Mouse (Mus musculus): Measurements from ENCODE around the gene Bcl2l1.
A peak's percentile ranks its signal among the peaks of the same experiment; 100 is the strongest.

The Bcl2l1 gene

DNA sequence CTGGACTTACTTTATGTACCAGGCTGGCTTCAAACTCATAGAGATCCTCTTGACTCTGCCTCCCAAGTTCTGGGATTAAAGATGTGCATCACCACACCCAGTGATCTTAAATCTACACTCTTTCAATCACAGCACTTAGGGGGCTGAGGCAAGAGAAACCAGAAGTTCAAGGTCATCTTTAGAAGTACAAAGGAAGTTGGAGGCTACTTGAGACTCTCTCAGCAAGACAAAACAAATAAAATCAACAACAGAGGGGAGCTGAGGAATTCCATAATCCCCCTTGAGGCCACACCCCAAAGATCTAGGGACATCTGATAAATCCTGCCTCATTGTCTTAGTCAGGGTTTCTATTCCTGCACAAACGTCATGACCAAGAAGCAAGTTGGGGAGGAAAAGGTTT, 59.3 kb downstream of the Bcl2l1 start:
- DNase-seq (ENCODE audit: extremely low spot score) = no peak

GRCm38 (mm10) chr2:152771571-152771970, 60.0 kb downstream of the Bcl2l1 start:
- DNase-seq (ENCODE audit: extremely low spot score) = no peak

GRCm38 (mm10) chr2:152769677-152770076, 61.9 kb downstream of the Bcl2l1 start:
- no peak for DNase-seq (ENCODE audit: extremely low spot score)

DNA sequence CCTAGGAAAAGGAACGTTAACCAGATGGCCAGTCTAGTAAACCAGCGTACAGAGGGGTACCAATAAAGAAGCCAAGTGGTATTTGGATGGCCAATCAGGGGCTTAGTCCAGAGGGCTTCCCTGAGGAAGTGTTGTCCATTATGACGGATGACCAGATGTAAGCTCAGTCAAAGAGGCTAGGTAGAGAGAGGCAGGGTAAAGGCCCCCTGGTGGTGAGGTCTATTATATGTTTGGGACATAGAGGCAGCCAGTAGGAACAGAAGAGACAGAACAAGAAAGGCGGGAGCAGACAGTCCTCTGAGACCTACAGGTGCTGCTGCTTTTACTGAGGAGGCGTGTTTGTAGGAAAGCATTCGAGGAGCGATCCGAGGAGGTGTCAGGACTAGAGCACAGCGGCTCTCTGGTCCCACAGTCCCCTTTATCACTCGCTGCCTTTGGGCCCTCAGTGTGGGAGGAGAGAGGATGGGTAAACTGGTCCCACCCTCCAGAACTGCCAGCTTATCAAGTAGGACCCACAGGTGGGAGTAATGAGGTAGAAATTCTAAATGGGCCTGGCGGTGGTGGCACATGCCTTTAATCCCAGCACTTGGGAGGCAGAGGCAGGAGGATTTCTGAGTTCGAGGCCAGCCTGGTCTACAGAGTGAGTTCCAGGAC, 63.8 kb downstream of the Bcl2l1 start:
- peak; percentile 72 for DNase-seq (ENCODE audit: extremely low spot score)

- DNase-seq (ENCODE audit: extremely low spot score) = peak; percentile 94
Observed at GRCm38 (mm10) chr2:152766387-152767123, 65.0 kb downstream of the Bcl2l1 start.

DNA sequence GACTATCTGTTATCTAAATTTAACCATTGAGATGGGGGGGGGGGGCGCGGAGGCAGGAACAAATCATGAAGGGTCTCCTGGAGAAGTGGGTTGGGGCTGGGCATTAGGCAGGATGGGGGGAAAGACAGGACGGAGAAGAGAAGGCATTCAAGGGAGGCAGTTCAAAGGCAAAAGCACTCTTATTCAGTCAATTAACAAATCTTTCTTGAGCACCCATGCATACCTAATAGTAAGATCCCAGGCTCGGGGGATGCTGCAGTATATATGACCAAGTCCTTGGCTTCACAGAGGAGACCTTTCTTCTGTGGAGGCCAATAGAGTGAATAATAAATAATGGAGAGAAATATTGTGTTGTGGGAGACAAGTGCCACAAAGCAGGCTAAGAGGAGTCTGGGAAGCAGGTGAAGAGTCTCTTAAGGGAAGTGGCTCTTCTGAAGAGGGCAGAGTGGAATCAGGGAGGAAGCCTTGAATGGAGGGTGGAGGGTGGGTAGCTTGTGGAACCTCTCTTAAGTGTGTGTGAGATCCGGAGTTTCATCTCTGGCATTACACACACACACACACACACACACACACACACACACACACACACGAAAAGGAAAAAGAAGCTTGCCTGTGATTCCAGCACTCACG, 66.4 kb downstream of the Bcl2l1 start:
- no peak for DNase-seq (ENCODE audit: extremely low spot score)

GRCm38 (mm10) chr2:152764172-152765044, 67.1 kb downstream of the Bcl2l1 start:
- DNase-seq (ENCODE audit: extremely low spot score) = no peak

DNA sequence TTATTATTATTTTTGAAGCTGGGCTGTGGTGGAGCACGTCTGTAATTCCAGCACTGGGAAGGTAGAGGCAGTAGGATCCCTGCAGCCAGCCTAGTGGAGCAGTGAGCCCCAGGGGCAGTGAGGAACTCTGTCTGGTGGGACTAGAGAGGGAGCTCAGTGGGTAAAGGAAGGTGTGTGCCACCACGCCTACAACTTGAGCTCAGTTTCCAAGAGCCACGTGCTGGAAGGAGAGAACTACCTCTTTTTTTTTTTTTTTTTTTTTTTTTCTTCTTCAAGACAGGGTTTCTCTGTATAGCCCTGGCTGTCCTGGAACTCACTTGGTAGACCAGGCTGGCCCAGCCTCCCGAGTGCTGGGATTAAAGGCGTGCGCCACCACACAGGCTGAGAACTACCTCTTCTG, 68.2 kb downstream of the Bcl2l1 start:
- no peak for DNase-seq (ENCODE audit: extremely low spot score)

- DNase-seq (ENCODE audit: extremely low spot score) = no peak
Observed at GRCm38 (mm10) chr2:152758351-152758750, 73.2 kb downstream of the Bcl2l1 start.

DNA sequence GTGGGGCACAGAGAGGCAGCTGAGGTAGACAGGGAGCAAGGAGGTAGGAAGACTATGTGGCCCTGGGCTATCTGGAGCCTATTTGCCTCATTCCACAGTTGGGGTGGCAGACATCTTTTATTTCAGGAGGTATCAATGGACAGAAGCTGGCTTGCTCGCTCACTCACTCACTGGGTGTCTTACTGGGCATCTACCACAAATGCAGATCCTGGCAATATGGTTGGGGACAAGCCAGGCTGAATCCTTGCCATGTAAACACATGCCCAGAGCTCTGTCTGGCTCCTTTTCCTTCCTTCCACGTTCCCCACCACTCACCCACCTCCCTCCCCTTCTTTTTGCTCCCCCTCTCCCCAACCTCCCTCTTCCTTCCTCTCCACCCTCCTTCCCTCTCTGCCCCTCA, 74.0 kb downstream of the Bcl2l1 start:
- DNase-seq (ENCODE audit: extremely low spot score) = no peak

DNA sequence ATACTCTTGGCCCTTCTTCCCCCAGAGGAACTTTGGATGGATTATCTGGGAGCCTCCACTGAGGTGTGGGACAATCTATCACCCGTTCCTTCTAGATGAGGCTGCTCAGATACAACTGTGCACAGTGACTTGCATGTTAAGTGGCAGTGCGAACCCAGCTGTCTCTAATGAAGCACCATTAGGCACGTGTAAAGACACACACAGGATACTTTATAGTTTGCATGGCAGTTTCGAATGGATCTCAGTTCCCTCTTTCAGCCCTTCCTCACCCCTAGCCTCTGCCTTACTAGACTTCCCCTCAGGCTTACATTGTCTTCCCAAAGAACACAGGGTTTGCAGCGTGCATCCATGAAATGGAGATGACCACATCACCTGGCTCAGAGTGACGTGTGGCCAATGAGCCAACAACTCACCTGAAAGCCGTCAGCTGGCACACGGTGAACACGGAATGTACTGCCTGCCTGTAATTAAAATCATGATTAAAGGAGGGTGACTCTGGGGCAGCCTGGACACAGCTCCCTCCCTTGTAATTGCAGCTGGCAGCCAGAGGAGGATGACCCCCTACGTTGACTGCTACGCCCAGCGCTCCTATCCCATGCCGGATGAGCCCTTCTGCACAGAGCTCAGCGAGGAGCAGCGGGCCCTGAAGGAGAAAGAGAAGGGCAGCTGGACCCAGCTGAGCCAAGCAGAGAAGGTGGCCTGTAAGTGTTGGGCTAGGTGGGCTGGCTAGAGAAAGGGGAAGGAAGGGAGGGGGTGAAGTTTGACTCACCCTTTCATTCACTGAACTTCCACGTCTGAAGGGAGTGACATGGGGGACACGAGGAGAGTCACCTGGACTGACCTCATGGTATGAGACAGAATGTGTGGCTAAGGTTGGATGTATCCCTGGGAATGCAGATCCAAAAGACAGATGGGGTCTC, 74.8 kb downstream of the Bcl2l1 start:
- no peak for DNase-seq (ENCODE audit: extremely low spot score)

GRCm38 (mm10) chr2:152753944-152754711, 77.4 kb downstream of the Bcl2l1 start, which contains the start of gene Cox4i2:
Gene Cox4i2 (plus strand): TSS chr2:152754173.
- DNase-seq (ENCODE audit: extremely low spot score) = peak; percentile 59

GRCm38 (mm10) chr2:152742435-152742834, 89.1 kb downstream of the Bcl2l1 start:
- peak; percentile 87 for DNase-seq (ENCODE audit: extremely low spot score)

DNA sequence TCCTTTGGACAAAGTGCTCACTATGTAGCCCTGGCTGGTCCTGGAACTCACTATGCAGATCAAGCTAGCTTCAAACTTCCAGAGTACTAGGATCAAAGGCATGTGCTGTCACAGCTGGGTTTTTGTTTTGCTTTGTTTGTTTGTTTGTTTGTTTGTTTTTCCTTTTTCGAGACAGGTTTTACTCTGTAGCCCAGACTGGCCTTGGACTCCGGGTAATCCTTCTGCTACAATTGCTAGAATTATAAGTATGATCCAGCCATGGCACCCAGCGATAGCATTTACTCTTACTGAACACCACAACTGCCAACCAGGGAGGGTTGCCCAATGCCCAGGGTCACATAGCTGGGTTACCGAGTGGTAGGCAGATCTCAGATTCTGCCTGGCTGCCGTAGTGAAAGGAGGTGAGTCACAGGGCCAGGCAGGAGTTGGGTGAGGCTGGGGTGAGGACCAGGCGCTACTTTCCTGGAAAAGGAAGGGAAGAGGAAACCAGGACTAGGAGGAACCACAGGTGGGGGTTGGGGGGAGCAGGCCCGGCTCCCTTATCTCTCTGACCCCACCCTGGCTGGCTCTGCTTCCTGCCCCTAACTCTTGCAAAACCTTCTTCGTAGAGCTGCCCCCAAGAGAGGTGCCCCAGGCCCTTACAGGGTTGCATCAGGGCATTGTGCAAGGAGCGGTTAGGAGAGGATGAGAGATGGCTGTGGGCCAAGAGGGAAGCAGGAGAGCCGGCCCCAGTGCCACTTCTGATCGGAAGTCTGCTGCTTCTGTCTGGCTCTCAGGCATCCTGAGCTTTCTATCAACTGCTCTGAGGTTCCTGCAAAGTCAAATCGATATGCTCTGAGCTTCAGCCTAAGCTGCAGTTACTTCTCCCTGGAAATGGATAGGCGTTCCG, 90.1 kb downstream of the Bcl2l1 start:
- DNase-seq (ENCODE audit: extremely low spot score) = no peak

DNA sequence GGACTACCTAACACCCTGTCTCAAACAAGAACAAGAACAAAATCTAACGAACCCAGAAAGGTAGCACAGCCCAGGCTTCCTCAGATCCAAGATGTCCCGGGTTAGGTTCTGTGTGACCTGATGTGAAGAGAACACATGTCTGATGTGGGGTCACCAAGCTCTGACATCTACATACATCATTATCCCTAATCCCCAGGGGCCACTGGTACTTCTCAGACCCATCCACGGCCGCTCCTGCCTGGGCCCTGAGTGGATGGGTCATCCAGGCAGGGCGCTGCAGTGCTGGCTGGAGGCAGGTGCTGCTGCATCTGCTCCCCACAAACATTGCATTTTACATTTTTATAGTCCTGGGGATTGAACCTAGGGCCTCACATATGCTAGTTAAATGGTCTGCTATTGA, 91.0 kb downstream of the Bcl2l1 start:
- no peak for DNase-seq (ENCODE audit: extremely low spot score)

DNA sequence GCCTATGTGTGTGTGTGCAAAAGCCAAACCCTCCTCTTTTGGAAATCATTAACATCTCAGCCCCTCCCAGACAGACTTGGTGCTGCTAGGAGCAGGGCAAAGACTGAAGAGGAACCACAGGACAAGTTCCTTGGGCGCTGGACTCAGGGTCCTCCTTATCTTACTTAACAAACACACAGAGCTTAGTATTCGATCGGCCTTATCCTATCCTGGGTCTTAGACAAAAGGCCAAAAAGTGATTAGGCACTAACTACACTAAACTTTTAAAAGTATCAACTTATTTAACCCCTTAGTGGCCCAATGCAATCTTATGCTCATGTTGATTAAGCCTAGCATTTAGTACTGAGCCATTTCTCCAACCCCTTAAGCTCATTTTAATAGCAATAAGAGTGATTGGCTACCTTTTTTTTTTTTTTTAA, 91.7 kb downstream of the Bcl2l1 start:
- DNase-seq (ENCODE audit: extremely low spot score) = peak; percentile 61

DNA sequence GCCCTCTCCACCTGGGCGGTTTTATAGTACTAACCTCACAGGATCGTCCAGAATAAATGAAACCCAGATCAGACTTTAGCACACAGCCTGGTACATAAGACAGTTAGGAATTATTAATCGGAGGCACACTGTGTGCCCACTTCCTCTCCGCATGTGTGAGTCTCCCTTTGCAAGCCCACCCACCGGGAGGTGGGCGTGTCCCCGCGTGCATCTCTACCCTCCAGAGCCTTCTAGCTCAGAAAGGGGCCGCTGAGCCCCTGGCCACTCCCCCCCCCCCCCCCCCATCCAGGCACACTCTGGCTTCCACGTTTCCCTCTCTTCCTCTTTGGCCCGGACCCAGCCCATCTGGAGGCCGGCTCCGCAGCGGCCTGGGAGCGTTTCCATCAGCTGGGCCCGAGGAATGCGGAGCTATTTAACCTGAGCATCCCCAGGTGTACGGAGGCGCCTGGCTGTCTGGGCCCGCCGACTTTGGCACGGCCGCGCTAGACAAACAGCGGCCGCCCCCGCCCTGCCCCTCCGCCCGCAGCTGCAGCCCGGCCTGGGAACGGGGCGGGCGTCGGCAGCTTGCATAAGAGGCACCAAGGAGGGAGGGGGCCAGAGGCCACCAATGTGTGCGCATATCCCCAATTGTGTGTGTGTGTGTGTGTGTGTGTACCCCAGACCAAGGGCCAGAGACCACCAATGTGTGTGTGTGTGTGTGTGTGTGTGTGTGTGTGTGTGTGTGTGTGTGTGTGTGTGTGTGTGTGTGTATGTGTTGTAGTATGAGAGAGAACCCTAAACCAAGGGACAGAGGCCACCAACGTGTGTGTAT, 92.3 kb downstream of the Bcl2l1 start:
- DNase-seq (ENCODE audit: extremely low spot score) = peak; percentile 89

GRCm38 (mm10) chr2:152738341-152738740, 93.2 kb downstream of the Bcl2l1 start:
- DNase-seq (ENCODE audit: extremely low spot score) = no peak
